Mouse (Mus musculus) megakaryocyte, embryonic 14.5 days (primary cell): ENCODE results near the gene B9d2.

ENCODE experiments used
- FLI1 ChIP-seq: IDR thresholded peaks from 2 replicates; pipeline ENCODE4 v1.6.1; 2012; ENCODE audit warnings: low read length, inconsistent platforms, mixed read lengths
- GATA1 ChIP-seq: IDR thresholded peaks from 3 replicates; pipeline ENCODE4 v1.6.1; 2012; ENCODE audit warnings: mixed read lengths, low read length, inconsistent platforms, borderline replicate concordance

GRCm38 (mm10) chr7:25710519-25711130, 30.0 kb downstream of the B9d2 start:
- TF ChIP-seq GATA1 (no peak), FLI1 (no peak)
